Mouse (Mus musculus) cerebellum, adult (tissue): ENCODE data around the gene Mroh3.

Experiments
- ATAC-seq: cut with Nextera tagmentation; 2 replicates; pipeline ENCODE4 v1.9.2; 2017; ENCODE audit warnings: mild to moderate bottlenecking, moderate library complexity, mixed read lengths; ENCODE audit not compliant: insufficient number of reproducible peaks, low FRiP score, low TSS enrichment

Mroh3 gene

DNA sequence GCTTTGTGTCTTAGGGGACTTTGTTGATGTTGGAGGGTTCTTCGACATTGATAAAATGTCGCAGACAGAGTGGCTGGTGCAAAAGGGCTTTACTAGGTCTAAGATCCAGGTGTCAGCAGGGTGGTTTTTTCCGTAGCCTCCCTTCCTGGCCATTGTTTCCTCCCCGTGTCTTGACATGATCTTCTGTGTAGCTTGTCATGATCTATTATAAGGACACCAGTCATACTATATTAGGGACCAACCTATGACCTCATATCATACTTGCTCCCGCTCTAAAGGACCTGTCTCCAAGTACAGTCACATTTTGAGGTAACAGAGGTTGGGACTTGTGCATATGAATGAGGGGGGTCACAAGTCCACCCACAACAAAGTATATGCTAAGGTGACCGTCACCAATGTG is 51.7 kb downstream of the Mroh3 start:
- no peak for ATAC-seq

DNA sequence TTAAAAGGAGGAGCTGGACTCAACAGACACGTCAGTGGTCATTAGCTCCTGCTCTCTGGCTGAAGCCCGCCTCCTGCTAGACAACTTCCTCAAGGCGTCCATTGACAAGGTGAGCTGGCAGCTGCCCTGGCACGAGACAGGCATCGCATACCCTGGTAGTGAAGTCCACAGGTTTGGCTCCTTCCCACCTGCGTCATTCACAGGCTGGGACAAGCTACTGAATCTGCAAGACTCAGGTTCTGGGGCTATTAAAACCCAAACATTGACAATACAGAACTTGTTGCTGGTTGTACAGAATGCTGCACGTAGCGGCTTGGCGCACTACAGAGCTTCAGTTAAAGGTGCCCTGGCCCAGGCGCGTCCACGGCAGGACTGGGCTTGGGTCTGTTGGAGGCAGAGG is 52.3 kb downstream of the Mroh3 start:
- ATAC-seq, result no peak

DNA sequence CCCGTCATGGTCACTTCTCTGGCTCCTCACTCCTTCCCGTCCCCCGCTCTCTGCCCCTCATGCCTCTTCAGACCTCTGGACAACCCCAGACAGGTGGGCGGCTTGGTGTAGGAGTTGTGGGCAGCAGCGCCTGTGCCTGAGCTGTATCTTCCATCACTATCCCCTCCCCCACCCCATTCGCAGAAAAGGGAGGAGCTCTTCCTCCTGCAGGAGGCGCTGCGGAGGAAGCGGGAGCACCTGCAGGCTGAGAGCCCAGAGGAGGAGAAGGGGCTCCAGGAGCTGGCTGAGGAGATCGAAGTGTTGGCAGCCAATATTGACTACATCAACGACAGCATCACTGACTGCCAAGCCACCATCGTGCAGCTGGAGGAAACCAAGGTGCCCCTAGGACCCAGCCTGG is 52.8 kb downstream of the Mroh3 start:
- no peak for ATAC-seq

- ATAC-seq, result no peak
Measured at GRCm38 (mm10) chr1:136156951-136157350, 55.7 kb downstream of the Mroh3 start.

GRCm38 (mm10) chr1:136156304-136156703 is 56.3 kb downstream of the Mroh3 start:
- no peak for ATAC-seq

DNA sequence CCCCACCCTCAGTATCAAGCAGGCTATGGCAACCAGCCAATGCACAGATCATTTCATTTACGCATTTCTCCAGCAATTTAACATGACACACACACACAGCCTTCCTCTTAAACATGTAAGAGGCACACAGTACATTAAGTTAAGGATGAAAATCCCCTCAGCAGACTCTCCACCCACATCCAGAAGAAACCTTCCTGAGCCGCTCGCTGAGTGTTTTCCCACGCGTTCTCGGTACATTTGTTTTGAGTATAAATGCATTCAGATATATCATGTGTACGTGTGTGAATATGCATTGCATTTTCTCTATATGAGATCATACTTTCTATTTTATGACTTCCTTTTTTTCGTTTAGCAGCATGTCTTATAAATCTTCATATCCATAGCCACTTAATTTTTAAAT is 61.3 kb downstream of the Mroh3 start:
- no peak for ATAC-seq

DNA sequence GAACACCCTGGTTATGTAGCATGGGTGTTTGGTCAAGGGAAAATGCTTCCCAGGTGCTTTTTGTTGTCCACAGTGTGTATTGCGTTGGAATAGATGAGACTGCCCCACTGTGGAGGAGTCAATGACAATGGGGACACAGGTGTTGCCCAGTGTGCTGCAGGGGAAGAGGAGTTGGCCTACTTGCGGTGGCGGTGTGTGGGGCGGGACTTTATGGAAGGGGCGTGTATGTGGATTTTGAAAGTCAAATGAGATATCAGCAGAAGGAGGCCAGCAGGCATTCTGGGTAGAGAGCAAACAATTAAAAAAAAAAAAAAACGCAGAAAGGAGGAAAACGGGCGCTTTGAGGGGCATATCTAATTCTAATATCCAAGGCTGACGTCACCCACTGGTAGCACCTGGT is 62.9 kb downstream of the Mroh3 start:
- no peak for ATAC-seq

DNA sequence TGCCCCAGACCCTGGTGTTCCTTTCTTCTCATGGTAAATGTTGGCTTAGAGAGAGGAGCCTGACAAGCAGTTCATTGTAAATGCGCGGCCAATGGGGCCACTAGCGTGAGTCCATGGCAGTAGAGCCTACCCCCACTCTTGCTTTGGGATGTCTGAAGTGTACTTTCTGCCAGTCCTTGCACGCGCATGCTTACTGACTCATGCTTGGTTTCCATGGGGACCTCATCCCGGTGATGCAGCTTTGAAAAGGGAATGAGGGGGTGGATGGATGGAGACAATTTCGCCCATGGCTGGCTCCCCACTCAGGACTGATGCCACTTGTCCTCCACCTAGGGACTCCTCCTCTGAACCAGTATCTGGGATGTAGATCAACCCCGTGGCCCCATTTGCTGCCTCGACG is 69.1 kb downstream of the Mroh3 start:
- ATAC-seq, result no peak

DNA sequence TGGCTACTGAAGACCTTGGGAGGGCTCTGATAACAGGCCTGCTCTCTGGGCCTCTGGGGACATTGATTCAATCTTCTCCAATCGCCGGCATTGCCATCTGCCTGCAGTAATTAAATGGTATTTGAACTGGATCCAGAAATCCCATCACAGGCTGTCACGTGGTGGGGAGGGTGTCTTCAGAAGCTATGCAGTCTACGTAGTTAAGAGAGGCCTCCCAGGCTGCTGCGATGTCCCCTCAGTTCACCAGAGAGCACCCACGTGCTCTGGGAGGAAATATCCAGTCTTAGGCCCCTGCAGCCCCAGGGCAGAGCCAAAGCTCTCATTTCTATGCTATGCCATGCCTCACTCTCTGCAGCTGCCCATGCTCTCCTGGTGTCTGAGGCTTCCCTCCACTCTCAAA is 70.3 kb downstream of the Mroh3 start:
- no peak for ATAC-seq

DNA sequence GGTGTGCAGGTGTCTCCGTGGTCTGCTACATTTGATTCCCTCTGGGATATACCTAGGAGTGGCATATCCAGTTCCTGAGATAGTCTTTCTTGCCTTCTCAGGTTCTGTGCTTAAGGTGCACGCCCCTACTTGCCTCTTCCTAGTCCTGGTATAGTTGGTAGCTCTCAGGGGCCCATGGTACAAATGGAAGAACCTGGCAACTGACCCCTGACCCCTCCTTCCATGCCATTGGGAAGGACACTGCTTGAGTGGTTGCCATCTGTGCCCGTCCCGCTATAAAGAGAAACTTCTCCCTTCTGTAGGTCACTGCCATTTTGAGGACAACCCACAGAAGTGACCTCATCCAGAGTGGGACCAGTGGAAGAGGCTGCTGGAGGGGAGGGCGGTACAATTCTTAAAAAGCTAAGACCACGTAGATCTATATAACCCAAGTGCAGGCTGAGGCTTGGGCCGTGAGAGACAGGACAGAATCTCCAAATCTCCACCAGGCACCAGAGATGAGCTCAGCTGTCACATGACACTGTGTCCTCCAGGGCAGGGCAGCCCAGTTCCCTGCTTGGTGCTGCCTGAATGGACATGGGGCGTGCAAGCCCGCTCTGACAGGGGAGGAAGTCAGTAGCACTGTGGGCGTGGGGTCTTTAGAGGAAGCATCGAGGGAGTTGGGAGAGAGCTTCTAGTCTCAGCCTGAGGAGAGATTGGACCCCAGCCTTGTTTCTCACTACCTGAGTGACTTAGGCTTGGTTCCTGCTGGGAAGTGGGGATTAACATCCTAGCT is 71.3 kb downstream of the Mroh3 start:
- 0 out of 2 replicates have a peak, but pooled peaks have one; percentile 2 for ATAC-seq

DNA sequence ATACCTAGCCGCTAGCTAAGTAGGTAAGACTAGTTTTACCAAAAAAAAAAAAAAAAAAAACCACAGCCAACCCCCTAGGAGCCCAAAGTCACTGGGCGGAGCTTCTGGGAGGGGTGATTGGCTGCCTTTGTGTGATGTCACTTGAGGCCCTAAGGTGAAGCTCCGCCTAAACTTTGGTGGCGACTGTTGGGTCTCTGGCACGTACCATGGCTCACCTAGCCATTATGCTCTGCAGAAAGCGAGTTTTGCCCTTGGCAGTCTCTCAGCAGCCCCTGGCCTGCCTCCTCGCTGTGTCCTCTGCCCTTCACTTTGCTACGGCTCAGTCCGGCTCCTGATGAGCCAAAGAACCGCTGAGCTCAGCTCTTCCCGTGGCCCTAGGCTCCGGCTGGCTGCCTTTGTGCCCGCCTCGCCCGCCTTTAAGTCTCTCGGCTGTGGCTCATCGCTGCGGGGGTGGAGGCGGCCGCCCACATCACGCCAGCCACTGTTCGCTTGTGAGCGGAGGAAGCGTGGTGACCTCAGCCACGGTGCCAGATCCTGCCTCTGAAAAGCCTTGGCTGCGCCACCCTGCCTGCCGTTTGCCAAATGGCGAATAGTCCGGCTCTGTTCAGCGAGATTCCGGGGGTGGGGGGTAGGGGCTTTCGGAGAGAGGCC is 72.5 kb downstream of the Mroh3 start:
- ATAC-seq, result peak; percentile 83

DNA sequence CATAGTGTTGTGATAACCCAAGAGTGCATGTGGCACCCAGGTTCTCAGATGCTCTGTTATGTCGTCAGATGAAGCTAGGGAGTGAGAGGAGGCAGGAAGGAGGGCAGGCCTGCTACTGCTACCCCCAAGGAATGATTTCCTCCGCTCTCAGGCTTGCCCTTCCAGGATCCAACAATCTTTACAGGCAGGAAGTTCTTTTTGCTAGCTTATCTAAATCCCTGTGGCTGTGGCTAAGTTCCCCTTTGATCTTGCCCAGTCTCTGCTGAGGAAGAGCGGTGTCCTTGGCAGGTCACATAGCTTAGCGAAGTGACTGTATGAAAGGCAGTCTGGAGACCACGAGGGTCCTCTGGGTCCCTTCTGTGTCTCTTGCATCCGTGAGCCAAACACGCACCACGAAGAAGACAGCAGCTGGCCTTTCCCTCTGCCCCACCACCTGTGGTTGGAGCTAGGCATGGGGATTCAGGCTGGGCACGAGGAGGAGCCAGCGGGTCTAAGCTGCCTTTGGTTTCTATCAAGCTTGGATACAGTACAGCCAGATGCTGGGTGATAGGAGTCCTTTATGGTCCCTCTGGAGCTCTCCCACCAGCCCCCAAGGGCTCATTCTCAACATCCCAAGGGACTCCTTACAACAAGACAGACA is 74.3 kb downstream of the Mroh3 start:
- no peak for ATAC-seq

- ATAC-seq, result no peak
Measured at GRCm38 (mm10) chr1:136137575-136137974, 75.1 kb downstream of the Mroh3 start.

DNA sequence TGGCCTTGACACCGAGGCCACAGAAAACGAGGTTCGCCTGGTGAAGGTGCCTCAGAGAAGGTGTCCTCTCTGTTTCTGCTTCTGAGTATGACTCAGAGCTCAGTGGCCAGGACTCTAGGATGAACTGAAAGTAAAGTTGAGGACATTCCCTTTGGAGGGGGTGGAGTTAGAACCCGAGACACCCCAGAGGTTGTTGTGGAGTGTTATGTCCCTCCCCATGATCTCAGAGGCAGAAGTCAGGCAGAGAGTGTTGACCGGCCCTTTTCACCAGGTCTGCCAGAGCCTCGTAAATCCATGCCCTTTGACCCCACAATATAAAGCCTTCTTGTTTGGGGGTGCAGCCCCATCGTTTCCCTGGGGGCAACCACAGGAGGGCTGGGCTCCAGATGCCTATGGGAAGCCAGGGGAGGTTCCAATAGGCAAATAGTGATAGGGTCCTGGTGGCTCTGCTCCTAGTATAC is 75.5 kb downstream of the Mroh3 start:
- ATAC-seq, result no peak

DNA sequence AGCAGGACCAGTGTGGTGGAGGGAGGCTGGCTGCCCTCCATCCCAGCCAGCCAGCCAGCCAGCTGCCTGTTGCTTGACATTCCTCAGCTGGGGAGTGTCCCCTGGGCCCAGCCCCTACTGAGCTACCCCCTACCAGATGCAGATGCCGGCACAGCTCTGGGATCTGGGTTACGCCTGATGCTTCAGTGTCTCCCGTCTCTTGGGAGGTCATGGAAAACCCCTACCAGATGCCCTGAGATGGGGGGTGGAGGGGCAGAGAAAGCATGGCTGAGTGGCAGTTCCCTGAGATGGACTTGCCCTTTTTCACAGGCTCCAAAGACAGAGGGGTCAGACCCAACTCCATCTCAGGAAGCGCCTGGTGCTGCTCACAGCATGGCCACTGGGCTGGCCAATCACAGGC is 76.1 kb downstream of the Mroh3 start:
- no peak for ATAC-seq

DNA sequence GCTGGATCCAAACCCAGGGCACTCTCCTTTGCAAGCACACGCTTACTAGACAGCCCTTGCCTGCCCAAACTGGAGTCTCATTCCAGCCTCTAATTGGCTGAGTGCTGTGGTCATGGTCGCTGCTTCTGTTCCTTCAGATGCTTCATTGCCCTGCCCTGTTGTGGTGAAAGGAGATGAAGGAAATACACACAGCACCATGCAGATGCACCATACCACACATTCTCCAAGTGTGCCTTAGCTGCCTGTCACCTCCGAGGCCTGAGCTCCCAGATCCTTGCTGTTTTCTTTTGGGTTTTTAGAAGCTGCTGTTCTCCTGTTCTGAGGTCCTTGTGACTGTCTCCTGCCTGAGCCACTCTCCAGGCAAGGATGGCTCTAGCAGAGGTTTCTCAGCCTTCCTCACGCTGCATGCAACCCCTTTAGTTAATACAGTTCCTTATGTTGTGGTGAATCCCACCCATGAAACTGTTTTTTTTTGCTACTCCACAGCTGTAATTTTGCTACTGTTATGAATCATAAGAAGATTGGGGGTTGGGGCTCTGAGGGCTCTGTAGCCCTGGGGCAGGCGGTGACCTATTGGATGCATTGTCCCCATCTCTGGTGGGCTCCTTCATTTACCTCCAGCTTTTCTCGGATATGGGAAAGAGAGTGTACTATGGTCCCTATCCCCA is 76.7 kb downstream of the Mroh3 start:
- ATAC-seq, result no peak

- no peak for ATAC-seq
Measured at GRCm38 (mm10) chr1:136135046-136135445, 77.6 kb downstream of the Mroh3 start.

DNA sequence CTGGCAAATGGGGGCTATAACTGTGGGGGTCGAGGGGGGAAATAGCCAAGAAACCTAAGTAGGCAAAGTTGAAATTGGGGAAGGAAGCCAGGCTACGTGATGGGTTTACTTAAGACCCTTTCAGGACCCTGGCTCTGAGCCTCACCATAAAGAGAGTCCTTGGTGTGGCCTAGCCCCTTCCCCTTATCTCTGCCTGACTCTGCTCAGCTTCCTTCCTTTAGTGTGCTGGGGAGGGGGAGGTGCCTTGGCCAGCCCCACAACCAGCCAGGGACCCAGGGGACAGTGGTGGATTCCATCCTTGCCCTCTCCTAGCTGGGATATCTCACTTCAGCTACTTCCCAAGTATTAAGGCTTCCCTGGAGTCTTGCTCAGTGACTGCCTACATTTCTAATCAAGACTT is 78.1 kb downstream of the Mroh3 start:
- no peak for ATAC-seq

DNA sequence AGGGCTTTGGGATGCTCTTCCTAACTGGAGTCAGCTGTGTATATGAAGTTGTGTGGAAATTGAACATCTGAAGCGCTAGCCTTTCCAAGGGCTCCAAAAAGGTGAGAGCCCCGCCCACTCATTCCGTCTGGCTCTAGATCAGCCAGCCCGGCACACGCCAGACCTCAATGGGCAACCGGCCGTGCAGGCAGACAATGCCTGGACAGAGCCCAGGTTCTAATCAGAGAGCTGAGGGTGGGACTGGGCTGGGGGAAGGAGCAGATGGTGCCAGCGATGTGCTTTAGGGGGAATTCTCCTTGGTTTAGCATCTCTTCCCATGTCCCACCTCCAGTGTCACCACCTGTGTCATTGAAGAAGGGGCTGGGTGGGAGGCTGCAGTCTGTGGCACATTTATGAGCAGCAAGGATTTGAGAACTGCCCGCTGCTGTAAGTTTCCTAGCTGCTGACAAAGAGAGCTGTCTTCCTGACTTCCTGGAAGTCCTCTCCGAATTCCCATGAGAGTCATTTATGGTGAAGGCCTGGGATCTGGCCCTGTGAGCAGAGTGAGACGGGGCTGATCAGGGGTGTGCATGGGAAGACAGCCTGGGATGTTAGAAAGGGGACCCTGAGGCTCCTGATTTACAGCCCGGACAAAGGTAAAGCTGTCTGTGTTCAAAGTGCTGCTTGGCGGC is 78.9 kb downstream of the Mroh3 start:
- ATAC-seq, result no peak

DNA sequence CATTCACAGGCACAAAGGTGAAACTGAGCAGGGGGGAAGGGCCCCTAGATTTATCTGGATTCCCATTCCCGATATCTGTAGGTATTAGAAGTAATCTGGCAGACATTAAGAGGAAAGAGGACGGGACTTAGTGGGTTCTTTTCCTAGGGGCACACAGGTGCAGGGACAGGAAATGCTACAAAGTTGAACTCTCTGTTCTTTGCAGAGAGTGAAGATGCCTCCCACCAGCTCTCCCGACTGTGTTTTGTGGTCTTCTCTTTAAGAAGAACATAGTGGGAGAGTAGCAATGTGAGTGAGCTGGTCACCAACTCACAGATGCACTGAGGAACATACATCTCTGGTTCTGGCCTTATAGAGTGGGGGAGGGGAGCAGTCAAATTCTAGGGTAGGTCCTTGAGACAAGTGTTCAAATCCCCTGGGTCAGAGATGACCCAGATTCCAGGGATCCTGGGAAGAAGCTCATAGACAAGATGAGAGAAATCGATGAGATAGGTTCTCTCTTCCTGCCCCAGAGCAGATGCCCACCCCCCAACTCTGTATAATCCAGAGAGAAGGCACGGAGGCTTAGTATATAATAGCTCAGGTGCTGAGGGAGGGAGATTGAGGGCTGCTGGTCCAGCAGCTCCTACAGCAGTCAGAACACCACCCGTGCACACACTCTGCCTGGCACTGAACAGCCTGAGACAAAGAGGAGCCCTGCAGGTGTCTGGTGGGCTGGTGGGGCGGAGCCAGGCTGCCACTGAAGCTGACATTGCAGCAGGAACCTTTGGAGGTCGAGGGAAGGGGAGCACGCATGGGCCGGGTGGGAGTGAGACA is 80.0 kb downstream of the Mroh3 start:
- ATAC-seq, result no peak
